Mouse (Mus musculus) urinary bladder, postnatal 36 days (tissue): Measurements from ENCODE around the gene Kmt2d.
A peak's percentile ranks its signal among the peaks of the same experiment; 100 is the strongest.

Experiments used
- DNase-seq, 2 experiments: peaks; one replicate each; pipeline ENCODE4 v3.0.0; 2022; ENCODE audit warnings: low spot score in 2 of 2, mixed read lengths in 1 of 2

Gene Kmt2d

GRCm38 (mm10) chr15:98887526-98887925 is 16.5 kb upstream of the Kmt2d start:
- no peak for DNase-seq

- DNase-seq: no peak
These were observed 15.8 kb upstream of the Kmt2d start for GRCm38 (mm10) chr15:98886667-98887387.

- DNase-seq: no peak
These were observed 13.1 kb upstream of the Kmt2d start for GRCm38 (mm10) chr15:98884106-98884505.

- DNase-seq: no peak
These were observed 12.7 kb upstream of the Kmt2d start for GRCm38 (mm10) chr15:98883661-98884060.

- DNase-seq: no peak
These were observed 10.6 kb upstream of the Kmt2d start for GRCm38 (mm10) chr15:98881656-98882008.

GRCm38 (mm10) chr15:98880978-98881655 is 10.1 kb upstream of the Kmt2d start:
- DNase-seq: peak; percentile 84 to 90

GRCm38 (mm10) chr15:98877331-98877730 is 6.3 kb upstream of the Kmt2d start:
- DNase-seq: no peak

GRCm38 (mm10) chr15:98871916-98872888 is 1.2 kb upstream of the Kmt2d start:
- peak; percentile 89 for DNase-seq

- DNase-seq: peak in 1 of 2 experiments; percentile 38
These were observed 580 bp downstream of the Kmt2d start for GRCm38 (mm10) chr15:98870179-98871069.

GRCm38 (mm10) chr15:98869342-98870178 is 1.4 kb downstream of the Kmt2d start:
- no peak for DNase-seq

- DNase-seq: no peak
These were observed 2.5 kb downstream of the Kmt2d start for GRCm38 (mm10) chr15:98868346-98869063.

- peak; percentile 32 to 41 for DNase-seq
These were observed 3.7 kb downstream of the Kmt2d start for GRCm38 (mm10) chr15:98867321-98867720.

- no peak for DNase-seq
These were observed 4.5 kb downstream of the Kmt2d start for GRCm38 (mm10) chr15:98866501-98866900.

GRCm38 (mm10) chr15:98865771-98866170 is 5.2 kb downstream of the Kmt2d start:
- DNase-seq: no peak

GRCm38 (mm10) chr15:98864951-98865350 is 6.1 kb downstream of the Kmt2d start:
- DNase-seq: no peak

- DNase-seq: no peak
These were observed 7.5 kb downstream of the Kmt2d start for GRCm38 (mm10) chr15:98863451-98863958.

GRCm38 (mm10) chr15:98861701-98862410 is 9.1 kb downstream of the Kmt2d start:
- DNase-seq: no peak

- DNase-seq: no peak
These were observed 10.1 kb downstream of the Kmt2d start for GRCm38 (mm10) chr15:98860921-98861320.
